In the genomic region with DNA sequence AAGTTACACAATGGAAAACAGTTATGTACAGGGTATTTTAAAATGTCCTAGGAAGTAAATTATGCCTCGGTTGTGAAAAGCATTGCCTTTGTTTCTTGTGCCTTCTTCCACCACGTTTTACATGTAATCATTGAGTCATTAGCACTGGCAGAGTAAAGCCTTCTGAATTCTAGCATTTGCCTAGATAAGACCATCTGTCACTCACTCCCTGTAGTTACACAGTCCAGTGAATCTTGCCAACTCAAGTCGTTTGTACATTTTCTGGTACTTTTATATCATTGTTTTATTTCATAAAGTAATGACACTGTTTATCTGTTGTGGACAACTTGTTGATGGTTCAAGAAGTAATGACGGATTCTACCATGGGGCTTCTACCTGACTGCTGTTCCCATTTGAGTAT, we compare ENCODE assay signal across 1 mouse cellular context.
A peak's percentile ranks its signal among the peaks of the same experiment; 100 is the strongest.
TF ChIP-seq lines count a peak whose summit lies in the region.

No protein-coding gene starts in this region.

TF ChIP-seq in MEL, 35 proteins besides CTCF, POLR2A, EP300 and RAD21:
- TF ChIP-seq MAX (IDR thresholded peaks at IDR 0.05; ENCODE audit: low read length) (no peak), TAL1 (IDR thresholded peaks at IDR 0.05; ENCODE audit: low read length) (peak; percentile 21; the same call in 1 of the 2 replicates), GATA1 (IDR thresholded peaks at IDR 0.05; ENCODE audit: low read depth, low read length) (peak; percentile 34; the same call in 1 of the 2 replicates), CHD1 (IDR thresholded peaks at IDR 0.05; ENCODE audit: low read depth, low read length) (no peak), MYC (IDR thresholded peaks at IDR 0.05; ENCODE audit: low read depth, low read length) (no peak), POLR2AphosphoS2 (IDR thresholded peaks at IDR 0.05; ENCODE audit: low read length) (0 out of 2 replicates have a peak, but pooled peaks have one; percentile 11), NELFE (IDR thresholded peaks at IDR 0.05; ENCODE audit: low read depth, low read length) (no peak)
